Mouse (Mus musculus) olfactory bulb, adult 2 months (tissue): ENCODE measurements at regions not wholly inside any gene's neighbourhood (a gene's known extent, or its start where the extent isn't known, plus 50 kb on each side); places are given as distances from the start of the nearest gene placed in this dataset.

Experiments
- CTCF ChIP-seq: fragments of 200-500 bp; IDR thresholded peaks from 2 replicates; pipeline ENCODE4 v1.5.1; 2012; ENCODE audit warnings: low read depth, mild to moderate bottlenecking, low read length, moderate library complexity; ENCODE audit not compliant: insufficient read depth
- POLR2A ChIP-seq: fragments of 200-500 bp; IDR thresholded peaks from 2 replicates; pipeline ENCODE4 v1.6.1; 2012; ENCODE audit warnings: mild to moderate bottlenecking, low read depth, low read length, moderate library complexity; ENCODE audit not compliant: insufficient read depth

DNA sequence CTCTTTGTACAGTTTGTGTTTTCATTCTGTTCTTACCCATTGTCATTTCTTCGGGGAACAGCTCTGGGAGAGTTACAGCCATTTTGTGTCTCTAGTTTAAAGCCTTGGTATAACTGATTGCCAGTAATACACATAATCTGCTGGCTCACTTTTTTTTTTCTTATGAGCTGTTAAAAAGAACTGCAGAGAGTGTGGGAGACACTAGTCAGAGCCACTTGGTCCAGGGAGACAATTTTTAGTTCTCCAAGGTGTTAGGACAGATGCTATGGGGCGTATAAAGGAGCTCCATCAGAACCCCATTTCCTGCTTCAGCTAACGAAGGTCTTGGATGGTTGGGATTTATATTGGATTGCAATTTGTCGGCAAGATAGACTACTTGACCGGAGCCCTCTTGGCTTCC, 93.6 kb upstream of the Pmfbp1 start:
- TF ChIP-seq POLR2A: no peak
- no peak for TF ChIP-seq CTCF
